Mouse (Mus musculus) kidney, embryonic 16.5 days (tissue): ENCODE results near the gene Sox6. TPM values are rescaled to one million over a fixed set of nuclear protein-coding genes. Genes with fewer than 3 reads are reported as not detected.

Experiments used
- ATAC-seq: fragments of 200-750 bp; cut with Nextera tagmentation; 2 replicates; pipeline ENCODE4 v1.8.0; 2017; ENCODE audit warnings: moderate TSS enrichment; ENCODE audit not compliant: low FRiP score, low TSS enrichment
- H3K27ac ChIP-seq: fragments of 300-500 bp; sonication (generic); 2 replicates; pipeline ENCODE4 v1.5.1; 2014; ENCODE audit warnings: low read length
- H3K27me3 ChIP-seq: fragments of 300-500 bp; sonication (generic); 2 replicates; pipeline ENCODE4 v1.6.1; 2014; ENCODE audit warnings: low read length, control low read depth, mixed read lengths; ENCODE audit not compliant: insufficient read depth
- H3K36me3 ChIP-seq: fragments of 300-500 bp; sonication (generic); 2 replicates; pipeline ENCODE4 v1.6.1; 2014; ENCODE audit warnings: low read length, control low read depth, mixed read lengths; ENCODE audit not compliant: insufficient read depth
- H3K4me1 ChIP-seq: fragments of 300-500 bp; sonication (generic); 2 replicates; pipeline ENCODE4 v1.6.1; 2014; ENCODE audit warnings: low read length, control low read depth, mixed read lengths; ENCODE audit not compliant: insufficient read depth
- H3K4me2 ChIP-seq: fragments of 300-500 bp; sonication (generic); replicated peaks from 2 replicates; pipeline ENCODE4 v1.6.1; 2014; ENCODE audit warnings: low read depth, low read length
- H3K4me3 ChIP-seq: fragments of 300-500 bp; sonication (generic); 2 replicates; pipeline ENCODE4 v1.5.1; 2014; ENCODE audit warnings: mild to moderate bottlenecking, low read length
- H3K9ac ChIP-seq: fragments of 300-500 bp; sonication (generic); replicated peaks from 2 replicates; pipeline ENCODE4 v1.6.1; 2014; ENCODE audit warnings: low read length
- H3K9me3 ChIP-seq: fragments of 300-500 bp; sonication (generic); 2 replicates; pipeline ENCODE4 v1.6.1; 2016; ENCODE audit warnings: low read length, control low read depth
- WGBS: fragments of 180-500 bp; shearing (Covaris S2); extraction: QIAGEN DNeasy Blood & Tissue Kit; methylation state at CpG from one replicate; pipeline ENCODE4 v1.1.7; 2014; 5-methylcytosine and 5-hydroxymethylcytosine counted together
- polyA plus RNA-seq: library from polyadenylated mRNA; unstranded; fragments of >200 nt; fragmentation: Nextera tagmentation; extraction: Ambion mirVana; gene quantifications from 2 replicates; pipeline ENCODE4 v1.2.1, GENCODE M21; 2015

Gene Sox6
- polyA plus RNA-seq, 1 experiment from 2014 or later = 18.9 TPM

- WGBS = 77% methylated on average over 9 of the region's 9 CpGs
- no peak overlapping the region for H3K9ac ChIP-seq
- H3K27ac ChIP-seq = no peak overlapping the region
- H3K4me2 ChIP-seq = no peak overlapping the region
- no peaks in the 10 kb centered on the region for H3K36me3 ChIP-seq
- ATAC-seq = no peak
- H3K27me3 ChIP-seq = no peaks in the 10 kb centered on the region
- no peaks in the 10 kb centered on the region for H3K9me3 ChIP-seq
- H3K4me1 ChIP-seq = no peaks in the 10 kb centered on the region
- H3K4me3 ChIP-seq = no peak overlapping the region
These were observed 564.5 kb downstream of the Sox6 start for GRCm38 (mm10) chr7:115474115-115474514.

GRCm38 (mm10) chr7:115472850-115473249 lies 565.7 kb downstream of the Sox6 start:
- no peaks in the 10 kb centered on the region for H3K4me1 ChIP-seq
- H3K27ac ChIP-seq = no peak overlapping the region
- WGBS = 64% methylated on average over 3 of the region's 3 CpGs
- no peak for ATAC-seq
- no peak overlapping the region for H3K4me3 ChIP-seq
- no peaks in the 10 kb centered on the region for H3K27me3 ChIP-seq
- H3K36me3 ChIP-seq = no peaks in the 10 kb centered on the region
- H3K9me3 ChIP-seq = no peaks in the 10 kb centered on the region
- no peak overlapping the region for H3K4me2 ChIP-seq
- no peak overlapping the region for H3K9ac ChIP-seq

- 73% methylated on average over 3 of the region's 3 CpGs for WGBS
- no peak for ATAC-seq
These were observed 567.1 kb downstream of the Sox6 start for GRCm38 (mm10) chr7:115471521-115471920.

GRCm38 (mm10) chr7:115466811-115467210 lies 571.8 kb downstream of the Sox6 start:
- peaks cover 6% of the 10 kb centered on the region; the same call in 1 of the 2 replicates for H3K9me3 ChIP-seq
- no peaks in the 10 kb centered on the region for H3K27me3 ChIP-seq
- H3K4me2 ChIP-seq = no peak overlapping the region
- whole genome bisulfite sequencing = 78% methylated on average over 6 of the region's 6 CpGs
- H3K4me1 ChIP-seq = no peaks in the 10 kb centered on the region
- no peak overlapping the region for H3K4me3 ChIP-seq
- no peak overlapping the region for H3K27ac ChIP-seq
- ATAC-seq = no peak
- no peak overlapping the region for H3K9ac ChIP-seq
- no peaks in the 10 kb centered on the region for H3K36me3 ChIP-seq

More at GRCm38 (mm10) chr7:115471521-115471920, 567.1 kb downstream of the Sox6 start:
- Histone ChIP-seq H3K27me3 (no peaks in the 10 kb centered on the region), H3K9ac (no peak overlapping the region), H3K27ac (no peak overlapping the region), H3K4me3 (no peak overlapping the region), H3K4me1 (no peaks in the 10 kb centered on the region), H3K36me3 (no peaks in the 10 kb centered on the region), H3K9me3 (no peaks in the 10 kb centered on the region), H3K4me2 (no peak overlapping the region)

- H3K4me3 ChIP-seq = no peak overlapping the region
- no peak overlapping the region for H3K9ac ChIP-seq
- no peak for ATAC-seq
- no peak overlapping the region for H3K4me2 ChIP-seq
- peaks cover 6% of the 10 kb centered on the region; the same call in 1 of the 2 replicates for H3K9me3 ChIP-seq
- H3K36me3 ChIP-seq = no peaks in the 10 kb centered on the region
- no peaks in the 10 kb centered on the region for H3K4me1 ChIP-seq
- no peak overlapping the region for H3K27ac ChIP-seq
- 90% methylated on average over 2 of the region's 2 CpGs for WGBS
- H3K27me3 ChIP-seq = no peaks in the 10 kb centered on the region
These were observed 575.2 kb downstream of the Sox6 start for GRCm38 (mm10) chr7:115463367-115463766.

- Histone ChIP-seq H3K36me3 (no peaks in the 10 kb centered on the region), H3K27ac (no peak overlapping the region), H3K9me3 (peaks cover 6% of the 10 kb centered on the region; the same call in 1 of the 2 replicates), H3K4me1 (no peaks in the 10 kb centered on the region), H3K4me2 (no peak overlapping the region), H3K9ac (no peak overlapping the region), H3K27me3 (no peaks in the 10 kb centered on the region), H3K4me3 (no peak overlapping the region)
- ATAC-seq = no peak
- WGBS = 25% methylated on average over 4 of the region's 4 CpGs
These were observed 576.3 kb downstream of the Sox6 start for GRCm38 (mm10) chr7:115462276-115462675.

GRCm38 (mm10) chr7:115454988-115455387 lies 583.6 kb downstream of the Sox6 start:
- 77% methylated on average over 5 of the region's 5 CpGs for WGBS

GRCm38 (mm10) chr7:115453713-115454073 lies 584.9 kb downstream of the Sox6 start:
- peaks cover 6% of the 10 kb centered on the region for H3K27me3 ChIP-seq
- ATAC-seq = no peak; the same call in 1 of the 2 replicates
- no peak overlapping the region for H3K27ac ChIP-seq
- no peak overlapping the region for H3K9ac ChIP-seq
- no peaks in the 10 kb centered on the region for H3K36me3 ChIP-seq
- WGBS = 40% methylated on average over 7 of the region's 7 CpGs
- peak overlapping the region; percentile 37 for H3K4me2 ChIP-seq
- H3K9me3 ChIP-seq = no peaks in the 10 kb centered on the region
- no peak overlapping the region for H3K4me3 ChIP-seq
- H3K4me1 ChIP-seq = peaks cover 11% of the 10 kb centered on the region

More at GRCm38 (mm10) chr7:115454988-115455387, 583.6 kb downstream of the Sox6 start:
- H3K27me3 ChIP-seq = peaks cover 6% of the 10 kb centered on the region
- H3K4me3 ChIP-seq = no peak overlapping the region
- no peak overlapping the region for H3K9ac ChIP-seq
- H3K27ac ChIP-seq = no peak overlapping the region
- no peak for ATAC-seq
- no peaks in the 10 kb centered on the region for H3K36me3 ChIP-seq
- H3K4me1 ChIP-seq = peaks cover 7% of the 10 kb centered on the region; the same call in 1 of the 2 replicates
- no peaks in the 10 kb centered on the region for H3K9me3 ChIP-seq
- no peak overlapping the region for H3K4me2 ChIP-seq

- Histone ChIP-seq H3K4me2 (peak overlapping the region; percentile 37), H3K27ac (no peak overlapping the region), H3K9me3 (no peaks in the 10 kb centered on the region), H3K4me3 (peak overlapping the region; percentile 25; the same call in 1 of the 2 replicates), H3K9ac (0 out of 2 replicates have a peak overlapping the region, but pooled peaks have one; percentile 22), H3K27me3 (peaks cover 6% of the 10 kb centered on the region), H3K36me3 (no peaks in the 10 kb centered on the region), H3K4me1 (peaks cover 16% of the 10 kb centered on the region)
- WGBS = 21% methylated on average over 21 of the region's 21 CpGs
- ATAC-seq = peak; percentile 66
These were observed 585.4 kb downstream of the Sox6 start for GRCm38 (mm10) chr7:115453042-115453712.

GRCm38 (mm10) chr7:115450431-115451195 lies 588.0 kb downstream of the Sox6 start:
- Histone ChIP-seq H3K4me2 (no peak overlapping the region), H3K36me3 (no peaks in the 10 kb centered on the region), H3K9ac (no peak overlapping the region), H3K9me3 (no peaks in the 10 kb centered on the region), H3K4me3 (no peak overlapping the region), H3K27me3 (peaks cover 6% of the 10 kb centered on the region), H3K4me1 (peaks cover 16% of the 10 kb centered on the region), H3K27ac (no peak overlapping the region)
- no peak for ATAC-seq
- 32% methylated on average over 23 of the region's 23 CpGs for WGBS
